Mouse (Mus musculus) liver, embryonic 14.5 days (tissue): ENCODE measurements at regions not wholly inside any gene's neighbourhood (a gene's known extent, or its start where the extent isn't known, plus 50 kb on each side); places are given as distances from the start of the nearest gene placed in this dataset.

Experiments used
- CTCF ChIP-seq: IDR thresholded peaks from 2 replicates; pipeline ENCODE4 v1.5.1; 2016; ENCODE audit warnings: antibody characterized with exemption, low read depth, control low read depth
- EP300 ChIP-seq: IDR thresholded peaks from 2 replicates; pipeline ENCODE4 v1.6.1; 2016; ENCODE audit warnings: antibody characterized with exemption, low read depth

- peak; percentile 90 for TF ChIP-seq CTCF
- TF ChIP-seq EP300 = no peak
Measured at GRCm38 (mm10) chr9:43920053-43920754, 123.0 kb upstream of the Thy1 start.
